Mouse (Mus musculus): ENCODE results near the gene Igf2r. TPM values are rescaled to one million over a fixed set of nuclear protein-coding genes. Genes with fewer than 3 reads are reported as not detected.
A peak's percentile ranks its signal among the peaks of the same experiment; 100 is the strongest.

Gene Igf2r
- total and polyA plus RNA-seq, 2 experiments from 2014 or later: 4.6 to 36.0 TPM

DNA sequence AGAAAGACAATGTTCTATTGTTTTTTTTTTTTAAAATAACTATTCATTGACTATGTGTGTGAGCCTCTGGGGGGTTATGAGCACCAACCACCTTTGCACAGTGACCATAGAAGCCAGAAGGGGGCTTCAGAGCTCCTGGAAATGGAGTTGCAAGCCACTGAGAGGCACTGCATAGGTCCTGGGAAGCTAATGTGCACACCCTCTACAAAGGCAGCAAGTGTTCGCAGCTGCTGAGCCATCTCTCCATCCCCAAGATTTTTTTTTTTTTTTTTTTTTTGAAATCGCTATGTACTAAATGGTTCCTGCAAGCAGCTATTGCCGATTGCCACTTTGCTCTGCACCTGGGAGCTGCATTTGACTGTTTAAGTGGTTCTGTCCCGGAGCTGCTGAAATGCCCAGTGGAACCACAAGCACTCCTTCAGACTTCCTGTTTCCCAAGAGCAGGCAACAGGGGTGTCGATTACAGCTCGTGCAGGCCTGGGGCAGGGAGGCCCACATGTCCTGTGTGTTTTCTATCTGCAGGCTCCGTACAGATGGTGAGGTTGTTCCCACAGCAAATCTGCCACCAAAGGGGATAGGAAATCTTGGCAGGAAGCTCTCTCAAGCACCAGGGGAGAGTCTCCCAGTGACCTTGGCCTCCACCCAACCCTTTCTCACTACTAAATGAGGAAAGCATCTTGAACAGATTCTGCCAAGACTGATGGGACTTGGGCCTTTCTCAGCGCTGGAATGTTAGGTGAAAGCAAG, 24.4 kb upstream of the Igf2r start:
- DNase-seq: peak; percentile 36
- Histone ChIP-seq H3K9ac (no peak overlapping the region), H3K27ac (ENCODE audit: low read depth, low read length) (peak overlapping the region; percentile 21; the same call in 1 of the 2 replicates), H3K4me2 (ENCODE audit: low read depth) (no peak overlapping the region), H3K9me3 (ENCODE audit: low read length) (no peaks in the 10 kb centered on the region), H3K4me3 (ENCODE audit: low read depth, low read length) (no peak overlapping the region), H3K4me1 (ENCODE audit: insufficient read depth) (0 out of 2 replicates have a peak, but pooled peaks cover 7% of the 10 kb centered on the region), H3K27me3 (ENCODE audit: insufficient read depth, low read length) (no peaks in the 10 kb centered on the region), H3K36me3 (ENCODE audit: insufficient read depth) (no peaks in the 10 kb centered on the region)
- ATAC-seq: peak; percentile 42; the same call in 1 of the 2 replicates
- 57% methylated on average over 8 of the region's 8 CpGs for WGBS
- no peak for TF ChIP-seq CTCF (IDR thresholded peaks at IDR 0.05; ENCODE audit: low read depth)

DNA sequence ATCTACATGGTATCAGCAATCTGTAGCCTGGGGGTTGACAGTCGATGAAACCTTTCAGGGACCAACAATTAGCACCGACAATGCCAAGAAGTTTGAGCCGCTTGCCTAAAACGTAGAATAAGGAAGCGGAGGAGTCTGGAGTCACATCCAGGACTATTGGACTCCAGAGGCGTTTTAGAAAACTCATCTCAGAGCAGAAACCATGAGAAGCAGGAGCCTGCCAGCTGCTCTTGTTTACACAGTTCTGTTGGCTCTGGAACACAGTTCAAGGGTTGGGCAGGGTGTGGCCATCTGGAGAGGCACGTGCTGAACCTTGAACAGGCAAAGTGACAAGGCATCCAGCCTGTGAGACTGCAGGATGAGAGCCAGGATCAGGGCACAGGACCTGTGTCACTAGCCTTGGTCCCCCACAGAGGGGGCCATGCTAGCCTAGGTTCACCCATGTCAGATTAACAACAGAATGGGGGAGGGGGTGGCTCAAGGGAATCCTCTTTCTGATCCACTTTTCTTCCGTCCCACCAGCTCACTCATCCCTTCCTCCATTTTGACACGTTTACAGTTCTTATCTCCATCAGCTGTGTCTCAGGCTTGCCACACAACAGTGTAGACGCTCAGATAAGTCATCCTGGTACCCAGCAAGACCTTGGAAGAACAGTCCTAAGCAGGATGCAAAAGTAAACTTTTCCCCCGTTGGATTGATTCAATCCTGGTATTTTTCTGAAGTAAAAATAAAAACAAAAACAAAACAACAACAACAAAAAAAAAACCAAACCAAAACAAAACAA, 23.1 kb upstream of the Igf2r start:
- no peak overlapping the region for H3K4me3 ChIP-seq (ENCODE audit: low read depth, low read length)
- no peak for DNase-seq
- TF ChIP-seq CTCF (IDR thresholded peaks at IDR 0.05; ENCODE audit: low read depth): no peak
- WGBS: 74% methylated on average over 11 of the region's 11 CpGs
- no peak overlapping the region for H3K4me2 ChIP-seq (ENCODE audit: low read depth)
- H3K9ac ChIP-seq: no peak overlapping the region
- H3K27ac ChIP-seq (ENCODE audit: low read depth, low read length): no peak overlapping the region
- ATAC-seq: no peak
- H3K36me3 ChIP-seq (ENCODE audit: insufficient read depth): no peaks in the 10 kb centered on the region
- 0 out of 2 replicates have a peak, but pooled peaks cover 7% of the 10 kb centered on the region for H3K4me1 ChIP-seq (ENCODE audit: insufficient read depth)
- H3K27me3 ChIP-seq (ENCODE audit: insufficient read depth, low read length): no peaks in the 10 kb centered on the region
- no peaks in the 10 kb centered on the region for H3K9me3 ChIP-seq (ENCODE audit: low read length)

DNA sequence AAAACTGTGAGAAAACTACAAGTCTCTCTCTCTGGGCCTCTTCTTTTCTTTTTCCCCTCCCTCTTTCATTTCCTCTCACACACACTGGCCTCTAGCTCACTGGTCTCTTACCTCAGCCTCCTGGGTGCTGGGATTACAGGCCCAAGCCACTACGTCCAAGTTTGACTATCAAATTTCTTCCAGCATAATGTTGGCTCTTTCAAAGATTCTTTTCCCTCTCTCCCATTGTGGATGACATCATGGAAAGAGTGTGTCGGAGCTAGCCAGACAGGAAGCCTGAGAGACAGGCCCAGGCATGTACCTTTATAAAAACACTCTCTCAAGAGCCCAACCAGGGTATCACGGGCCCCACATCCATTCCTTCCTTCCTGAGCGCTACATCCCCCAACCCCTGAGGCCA, 22.0 kb upstream of the Igf2r start:
- Histone ChIP-seq H3K4me2 (ENCODE audit: low read depth) (no peak overlapping the region), H3K4me3 (ENCODE audit: low read depth, low read length) (no peak overlapping the region), H3K9me3 (ENCODE audit: low read length) (no peaks in the 10 kb centered on the region), H3K9ac (no peak overlapping the region), H3K4me1 (ENCODE audit: insufficient read depth) (0 out of 2 replicates have a peak, but pooled peaks cover 7% of the 10 kb centered on the region), H3K27me3 (ENCODE audit: insufficient read depth, low read length) (no peaks in the 10 kb centered on the region), H3K27ac (ENCODE audit: low read depth, low read length) (no peak overlapping the region), H3K36me3 (ENCODE audit: insufficient read depth) (no peaks in the 10 kb centered on the region)
- no peak for DNase-seq
- no peak for ATAC-seq
- no peak for TF ChIP-seq CTCF (IDR thresholded peaks at IDR 0.05; ENCODE audit: low read depth)
- 48% methylated on average over 4 of the region's 4 CpGs for WGBS

DNA sequence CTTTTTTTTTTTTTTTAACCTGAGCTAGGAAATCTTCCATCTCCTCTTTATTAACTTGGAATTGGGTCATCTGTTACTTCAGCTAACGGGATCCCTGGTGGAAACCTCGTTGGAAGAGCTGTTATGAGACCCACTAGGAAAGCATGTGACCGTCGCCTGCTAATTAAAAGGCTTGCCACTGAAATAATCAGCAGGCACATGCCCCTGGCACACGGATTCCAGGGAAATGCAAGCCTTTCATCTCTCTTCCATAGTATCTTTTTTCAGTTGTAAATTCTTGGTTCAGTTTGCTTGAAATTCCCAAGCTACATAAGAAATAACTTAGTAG, 21.6 kb upstream of the Igf2r start:
- no peak for TF ChIP-seq CTCF (IDR thresholded peaks at IDR 0.05; ENCODE audit: low read depth)
- Histone ChIP-seq H3K4me1 (ENCODE audit: insufficient read depth) (0 out of 2 replicates have a peak, but pooled peaks cover 7% of the 10 kb centered on the region), H3K27me3 (ENCODE audit: insufficient read depth, low read length) (no peaks in the 10 kb centered on the region), H3K9me3 (ENCODE audit: low read length) (no peaks in the 10 kb centered on the region), H3K4me3 (ENCODE audit: low read depth, low read length) (no peak overlapping the region), H3K27ac (ENCODE audit: low read depth, low read length) (no peak overlapping the region), H3K9ac (no peak overlapping the region), H3K4me2 (ENCODE audit: low read depth) (no peak overlapping the region), H3K36me3 (ENCODE audit: insufficient read depth) (no peaks in the 10 kb centered on the region)
- WGBS: 10% methylated on average over 5 of the region's 5 CpGs
- no peak for ATAC-seq
- no peak for DNase-seq

GRCm38 (mm10) chr17:12790353-12791078, 21.1 kb upstream of the Igf2r start:
- DNase-seq (no peak), ATAC-seq (peak; percentile 25; the same call in 1 of the 2 replicates)
- Histone ChIP-seq H3K4me2 (ENCODE audit: low read depth) (no peak overlapping the region), H3K9me3 (ENCODE audit: low read length) (no peaks in the 10 kb centered on the region), H3K36me3 (ENCODE audit: insufficient read depth) (no peaks in the 10 kb centered on the region), H3K27me3 (ENCODE audit: insufficient read depth, low read length) (no peaks in the 10 kb centered on the region), H3K9ac (no peak overlapping the region), H3K27ac (ENCODE audit: low read depth, low read length) (no peak overlapping the region), H3K4me3 (ENCODE audit: low read depth, low read length) (no peak overlapping the region), H3K4me1 (ENCODE audit: insufficient read depth) (0 out of 2 replicates have a peak, but pooled peaks cover 7% of the 10 kb centered on the region)
- TF ChIP-seq CTCF (IDR thresholded peaks at IDR 0.05; ENCODE audit: low read depth): no peak
- 20% methylated on average over 10 of the region's 10 CpGs for WGBS

DNA sequence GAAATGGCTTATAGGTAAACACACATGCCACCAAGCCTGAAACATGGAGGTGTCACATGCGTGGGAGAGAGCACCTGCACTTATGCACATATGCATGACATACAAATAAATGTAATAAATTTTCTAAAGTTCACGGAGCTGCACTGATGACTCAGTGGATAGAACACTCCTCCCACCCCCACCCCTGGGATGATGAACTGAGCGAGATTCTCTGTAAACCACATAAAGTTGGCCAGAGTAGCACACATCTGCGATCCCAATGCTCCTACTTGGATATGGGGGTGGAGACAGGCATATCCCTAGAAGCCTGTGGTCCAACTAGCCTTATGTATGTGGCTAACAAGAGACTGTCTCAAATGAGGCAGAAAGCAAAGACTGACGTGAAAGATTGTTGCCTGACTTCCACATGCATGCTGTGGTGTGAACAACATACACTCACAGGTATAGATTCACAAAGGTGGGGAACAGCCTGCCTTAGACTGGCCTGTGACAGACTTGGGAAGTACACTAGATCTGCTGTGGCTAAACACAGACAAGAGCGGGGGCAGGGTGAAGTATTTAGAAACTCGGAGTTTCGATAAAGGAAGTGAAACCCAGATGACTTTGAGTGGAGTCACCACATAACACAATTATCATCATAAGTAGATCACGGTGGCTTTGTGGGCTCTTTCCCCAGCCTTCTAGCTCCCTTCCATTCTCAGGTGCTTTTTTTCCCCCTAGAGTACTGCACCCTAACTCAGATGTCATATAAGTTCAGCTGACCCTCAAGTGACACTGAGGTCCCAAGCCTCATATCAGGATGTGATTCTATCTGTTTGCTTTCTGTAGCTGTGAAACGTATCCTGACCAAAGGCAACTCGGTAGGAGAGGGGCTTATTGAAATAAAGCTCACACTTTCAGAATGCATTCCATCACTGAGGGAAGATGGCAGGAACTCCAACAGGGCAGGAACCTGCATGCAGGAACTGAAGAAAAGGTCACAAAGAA, 13.7 kb upstream of the Igf2r start:
- no peaks in the 10 kb centered on the region for H3K4me1 ChIP-seq (ENCODE audit: insufficient read depth)
- no peak for TF ChIP-seq CTCF (IDR thresholded peaks at IDR 0.05; ENCODE audit: low read depth)
- no peak overlapping the region for H3K4me3 ChIP-seq (ENCODE audit: low read depth, low read length)
- ATAC-seq: no peak
- H3K36me3 ChIP-seq (ENCODE audit: insufficient read depth): no peaks in the 10 kb centered on the region
- H3K4me2 ChIP-seq (ENCODE audit: low read depth): no peak overlapping the region
- no peak overlapping the region for H3K27ac ChIP-seq (ENCODE audit: low read depth, low read length)
- DNase-seq: no peak
- no peaks in the 10 kb centered on the region for H3K9me3 ChIP-seq (ENCODE audit: low read length)
- no peak overlapping the region for H3K9ac ChIP-seq
- H3K27me3 ChIP-seq (ENCODE audit: insufficient read depth, low read length): no peaks in the 10 kb centered on the region
- 77% methylated on average over 11 of the region's 11 CpGs for WGBS

Data from forebrain, postnatal 0 days (tissue).